ENCODE assay signal across 8 mouse cellular contexts in the genomic region with DNA sequence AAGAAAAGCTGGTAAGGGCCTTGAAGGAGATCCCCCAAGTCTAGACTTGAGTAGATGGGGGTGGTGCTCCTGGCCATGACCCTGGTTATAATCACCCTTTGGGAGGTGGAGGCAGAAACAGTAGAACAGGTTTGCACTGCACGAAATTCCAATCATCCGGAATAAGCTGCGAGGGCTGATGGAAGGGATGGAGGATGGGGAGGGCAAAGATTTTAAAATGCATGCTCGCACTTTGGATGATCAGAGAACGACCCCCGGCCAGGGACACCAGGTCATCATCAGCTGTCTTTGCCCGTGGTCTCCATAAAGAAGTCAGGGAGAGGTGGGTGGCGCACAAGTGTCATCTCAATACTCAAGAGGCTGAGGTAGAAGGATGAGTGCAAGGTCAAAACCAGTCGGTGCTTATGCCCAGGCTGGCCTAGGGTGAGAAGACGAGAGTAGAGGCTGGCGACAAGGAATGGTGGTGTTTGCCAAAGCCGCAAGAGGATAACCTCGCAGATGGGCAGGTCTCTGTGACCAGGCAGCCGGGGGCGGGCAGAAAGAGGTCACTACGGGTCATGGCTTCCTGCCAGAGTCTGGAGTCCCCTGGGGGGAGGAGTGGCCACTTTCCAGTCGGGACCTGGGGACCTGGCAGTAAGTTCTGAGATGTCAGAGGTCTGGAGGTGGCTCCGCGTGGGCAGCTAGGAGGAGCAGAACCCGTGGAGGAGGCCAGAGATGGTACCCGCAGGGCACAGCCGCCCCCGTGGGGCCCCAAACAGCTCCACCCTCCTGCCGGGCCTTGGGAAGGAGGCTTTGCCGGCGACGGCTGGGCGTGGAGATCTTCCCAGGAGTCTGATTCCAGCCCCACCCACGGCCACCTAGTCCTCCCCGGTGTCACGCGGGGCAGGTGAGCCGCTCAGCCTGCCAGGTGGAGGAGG. TPM values are rescaled to one million over a fixed set of nuclear protein-coding genes. Genes with fewer than 3 reads are reported as not detected.
DNase-seq lines count a peak whose midpoint lies in the region; ATAC-seq and TF ChIP-seq lines count a peak whose summit lies in the region.

No protein-coding gene starts in this region.

- in situ Hi-C loops in ES-E14 (cut with MboI; ENCODE audit: low sequenced_read_pairs in 2 of 2, unreplicated experiment in 2 of 2) = no loop called here

- peaks cover 15% of the 10 kb centered on the region for H3K36me3 ChIP-seq in ES-E14 (ENCODE audit: control insufficient read depth, insufficient read depth, low read length, poor library complexity, severe bottlenecking)
- peaks cover 17% of the 10 kb centered on the region for H3K36me3 ChIP-seq in forebrain, embryonic 11.5 days (ENCODE audit: control insufficient read depth, insufficient read depth, low read length)
- peaks cover 20% of the 10 kb centered on the region for H3K36me3 ChIP-seq in limb, embryonic 12.5 days
- peaks cover 18% of the 10 kb centered on the region for H3K36me3 ChIP-seq in midbrain, embryonic 15.5 days (replicated peaks)
- H3K36me3 ChIP-seq in stomach, embryonic 15.5 days = peaks cover 19% of the 10 kb centered on the region

- H3K4me3 ChIP-seq in ES-E14 (ENCODE audit: insufficient read depth in 1 of 2, low read depth in 1 of 2, low read length in 2 of 2, poor library complexity in 1 of 2, severe bottlenecking in 1 of 2) = peak overlapping the region; percentile 45 to 57
- peak overlapping the region; percentile 25 for H3K4me3 ChIP-seq in bone marrow, adult 2 months (replicated peaks; ENCODE audit: control insufficient read depth, low read depth, low read length)
- H3K4me3 ChIP-seq in forebrain, embryonic 11.5 days (ENCODE audit: low read depth, low read length) = peak overlapping the region; percentile 37
- H3K4me3 ChIP-seq in limb, embryonic 12.5 days (replicated peaks) = peak overlapping the region; percentile 41
- H3K4me3 ChIP-seq in midbrain, embryonic 15.5 days = peak overlapping the region; percentile 45
- H3K4me3 ChIP-seq in stomach, embryonic 15.5 days (replicated peaks) = peak overlapping the region; percentile 47

- WGBS in bone marrow, adult 2 months = 3% methylated on average over 33 of the region's 33 CpGs
- WGBS in forebrain, embryonic 11.5 days = 2% methylated on average over 32 of the region's 33 CpGs
- 2% methylated on average over 33 of the region's 33 CpGs for WGBS in limb, embryonic 12.5 days
- 2% methylated on average over 33 of the region's 33 CpGs for WGBS in midbrain, embryonic 15.5 days
- WGBS in stomach, embryonic 15.5 days = 2% methylated on average over 33 of the region's 33 CpGs

- H3K9ac ChIP-seq in ES-E14 (ENCODE audit: insufficient read depth, low read depth, low read length, poor library complexity, severe bottlenecking) = peak overlapping the region; percentile 71
- peak overlapping the region; percentile 30 for H3K9ac ChIP-seq in forebrain, embryonic 11.5 days (ENCODE audit: low read length)
- peak overlapping the region; percentile 65 for H3K9ac ChIP-seq in limb, embryonic 12.5 days (replicated peaks)
- peak overlapping the region; percentile 34; the same call in 1 of the 2 replicates for H3K9ac ChIP-seq in midbrain, embryonic 15.5 days
- peak overlapping the region; percentile 29; the same call in 1 of the 2 replicates for H3K9ac ChIP-seq in stomach, embryonic 15.5 days

- TF ChIP-seq CTCF in bone marrow, adult 2 months (IDR thresholded peaks at IDR 0.05; ENCODE audit: control insufficient read depth, insufficient read depth, low read length) = no peak

- peak overlapping the region; percentile 73 for H3K4me2 ChIP-seq in forebrain, embryonic 11.5 days (ENCODE audit: low read depth, low read length, severe bottlenecking)
- peak overlapping the region; percentile 67 for H3K4me2 ChIP-seq in limb, embryonic 12.5 days
- H3K4me2 ChIP-seq in midbrain, embryonic 15.5 days = peak overlapping the region; percentile 78
- H3K4me2 ChIP-seq in stomach, embryonic 15.5 days = peak overlapping the region; percentile 77

- TF ChIP-seq POLR2A in bone marrow, adult 2 months (IDR thresholded peaks at IDR 0.05; ENCODE audit: borderline replicate concordance, control insufficient read depth, low read depth, low read length) = 0 out of 2 replicates have a peak, but pooled peaks have one; percentile 32

- no peaks in the 10 kb centered on the region for H3K9me3 ChIP-seq in ES-E14 (ENCODE audit: control insufficient read depth, insufficient read depth, low read depth, low read length)
- no peaks in the 10 kb centered on the region for H3K9me3 ChIP-seq in forebrain, embryonic 11.5 days (ENCODE audit: control insufficient read depth, low read length)
- H3K9me3 ChIP-seq in limb, embryonic 12.5 days = no peaks in the 10 kb centered on the region
- H3K9me3 ChIP-seq in midbrain, embryonic 15.5 days = no peaks in the 10 kb centered on the region
- no peaks in the 10 kb centered on the region for H3K9me3 ChIP-seq in stomach, embryonic 15.5 days

- DNase-seq in ES-E14 (ENCODE audit: low read depth, low spot score) = no peak
- DNase-seq in forebrain, embryonic 11.5 days (ENCODE audit: low spot score) = peak; percentile 82
- peak; percentile 88 to 90 for DNase-seq in heart, postnatal 36 days
- DNase-seq in layer of hippocampus, postnatal 25 days (ENCODE audit: extremely low spot score in 1 of 2, low spot score in 1 of 2) = no peak

- ATAC-seq in forebrain, embryonic 11.5 days (replicated peaks; ENCODE audit: low FRiP score) = no peak
- ATAC-seq in limb, embryonic 12.5 days (ENCODE audit: insufficient number of reproducible peaks, insufficient read depth, low FRiP score, low TSS enrichment, low read depth) = no peak
- ATAC-seq in midbrain, embryonic 15.5 days (replicated peaks) = no peak
- ATAC-seq in stomach, embryonic 15.5 days (ENCODE audit: insufficient read depth, low FRiP score, low read depth) = peak; percentile 8; the same call in 1 of the 2 replicates

- peaks cover 7 to 38% of the 10 kb centered on the region in 2 experiments for H3K4me1 ChIP-seq in ES-E14 (ENCODE audit: control insufficient read depth in 2 of 2, insufficient read depth in 2 of 2, low read length in 2 of 2, poor library complexity in 1 of 2)
- H3K4me1 ChIP-seq in bone marrow, adult 2 months (ENCODE audit: control insufficient read depth, insufficient read depth, low read length) = peaks cover 27% of the 10 kb centered on the region
- H3K4me1 ChIP-seq in forebrain, embryonic 11.5 days (replicated peaks; ENCODE audit: control insufficient read depth, insufficient read depth, low read length) = peaks cover 59% of the 10 kb centered on the region
- peaks cover 87% of the 10 kb centered on the region for H3K4me1 ChIP-seq in limb, embryonic 12.5 days (replicated peaks)
- peaks cover 67% of the 10 kb centered on the region for H3K4me1 ChIP-seq in midbrain, embryonic 15.5 days
- peaks cover 89% of the 10 kb centered on the region for H3K4me1 ChIP-seq in stomach, embryonic 15.5 days

- no peaks in the 10 kb centered on the region for H3K27me3 ChIP-seq in forebrain, embryonic 11.5 days (ENCODE audit: control insufficient read depth, insufficient read depth, low read length)
- no peaks in the 10 kb centered on the region; the same call in 1 of the 2 replicates for H3K27me3 ChIP-seq in limb, embryonic 12.5 days
- H3K27me3 ChIP-seq in midbrain, embryonic 15.5 days (replicated peaks) = no peaks in the 10 kb centered on the region
- H3K27me3 ChIP-seq in stomach, embryonic 15.5 days (replicated peaks) = no peaks in the 10 kb centered on the region

- intact Hi-C loops in heart, postnatal 36 days (cut with DNase I) = no loop called here

- peak overlapping the region; percentile 88 for H3K27ac ChIP-seq in ES-E14 (ENCODE audit: insufficient read depth, low read depth, low read length, poor library complexity, severe bottlenecking)
- H3K27ac ChIP-seq in bone marrow, adult 2 months (ENCODE audit: control insufficient read depth, insufficient read depth, low read depth, low read length, poor library complexity) = peak overlapping the region; percentile 84
- H3K27ac ChIP-seq in forebrain, embryonic 11.5 days (ENCODE audit: low read depth, low read length) = peak overlapping the region; percentile 66
- peak overlapping the region; percentile 95 for H3K27ac ChIP-seq in limb, embryonic 12.5 days
- H3K27ac ChIP-seq in midbrain, embryonic 15.5 days = peak overlapping the region; percentile 92
- H3K27ac ChIP-seq in stomach, embryonic 15.5 days = peak overlapping the region; percentile 92

RNA-seq across cellular contexts. Expression of a gene that starts 5.1 kb away (rescaled TPM):
- total RNA-seq in ES-E14 (2012; rRNA removed) = 69.6 and 105 TPM in 2 replicates
- 200 and 277 TPM in 2 replicates for polyA plus RNA-seq in bone marrow, adult 2 months (2011; ENCODE audit: insufficient read depth, insufficient read length, low replicate concordance, missing spikeins)
- 82.0 and 83.4 TPM in 2 replicates for polyA plus RNA-seq in forebrain, embryonic 11.5 days (2014; fragmentation: Nextera tagmentation; extraction: Ambion mirVana)
- 10 to 100 TPM; 48.2 to 67.0 TPM for total RNA-seq in heart, postnatal 36 days (2021)
- 166 and 175 TPM in 2 replicates for polyA plus RNA-seq in limb, embryonic 12.5 days (2016; fragmentation: Nextera tagmentation; extraction: Ambion mirVana)
- 364 and 392 TPM in 2 replicates for polyA plus RNA-seq in midbrain, embryonic 15.5 days (2015; fragmentation: Nextera tagmentation; extraction: Ambion mirVana)
- 90.3 and 103 TPM in 2 replicates for polyA plus RNA-seq in stomach, embryonic 15.5 days (2015; fragmentation: Nextera tagmentation; extraction: Ambion mirVana)
- 10 to 100 TPM; 69.5 to 97.5 TPM for total RNA-seq in layer of hippocampus, postnatal 25 days (2021)

RNA-seq across cellular contexts. Expression of a gene that starts 12.0 kb away (rescaled TPM):
- 25.4 and 31.2 TPM in 2 replicates for total RNA-seq in ES-E14 (2012; rRNA removed)
- 8.8 and 23.7 TPM in 2 replicates for polyA plus RNA-seq in bone marrow, adult 2 months (2011; ENCODE audit: insufficient read depth, insufficient read length, low replicate concordance, missing spikeins)
- polyA plus RNA-seq in forebrain, embryonic 11.5 days (2014; fragmentation: Nextera tagmentation; extraction: Ambion mirVana) = 6.4 and 8.3 TPM in 2 replicates
- 1 to 10 TPM; 4.4 to 4.6 TPM for total RNA-seq in heart, postnatal 36 days (2021)
- 9.1 and 9.5 TPM in 2 replicates for polyA plus RNA-seq in limb, embryonic 12.5 days (2016; fragmentation: Nextera tagmentation; extraction: Ambion mirVana)
- polyA plus RNA-seq in midbrain, embryonic 15.5 days (2015; fragmentation: Nextera tagmentation; extraction: Ambion mirVana) = 13.3 and 14.7 TPM in 2 replicates
- polyA plus RNA-seq in stomach, embryonic 15.5 days (2015; fragmentation: Nextera tagmentation; extraction: Ambion mirVana) = 17.5 and 19.7 TPM in 2 replicates
- 1 to 10 TPM; 5.8 to 6.2 TPM for total RNA-seq in layer of hippocampus, postnatal 25 days (2021)

RNA-seq across cellular contexts. Expression of a gene that starts 12.6 kb away (rescaled TPM):
- 38.3 and 42.6 TPM in 2 replicates for total RNA-seq in ES-E14 (2012; rRNA removed)
- 36.0 and 53.2 TPM in 2 replicates for polyA plus RNA-seq in bone marrow, adult 2 months (2011; ENCODE audit: insufficient read depth, insufficient read length, low replicate concordance, missing spikeins)
- polyA plus RNA-seq in forebrain, embryonic 11.5 days (2014; fragmentation: Nextera tagmentation; extraction: Ambion mirVana) = 58.3 and 66.4 TPM in 2 replicates
- 100 to 1,000 TPM in 1 of 2 experiments, 10 to 100 TPM in 1; 99.9 to 117 TPM for total RNA-seq in heart, postnatal 36 days (2021)
- polyA plus RNA-seq in limb, embryonic 12.5 days (2016; fragmentation: Nextera tagmentation; extraction: Ambion mirVana) = 30.6 and 38.0 TPM in 2 replicates
- 29.5 and 29.9 TPM in 2 replicates for polyA plus RNA-seq in midbrain, embryonic 15.5 days (2015; fragmentation: Nextera tagmentation; extraction: Ambion mirVana)
- polyA plus RNA-seq in stomach, embryonic 15.5 days (2015; fragmentation: Nextera tagmentation; extraction: Ambion mirVana) = 16.0 and 19.8 TPM in 2 replicates
- total RNA-seq in layer of hippocampus, postnatal 25 days (2021) = 10 to 100 TPM; 61.4 to 82.4 TPM

RNA-seq across cellular contexts. Expression of a gene that starts 18.6 kb away (rescaled TPM):
- total RNA-seq in ES-E14 (2012; rRNA removed) = 2.7 and 3.4 TPM in 2 replicates
- 0.70 TPM in 1 of 2 replicates, not detected in the other for polyA plus RNA-seq in bone marrow, adult 2 months (2011; ENCODE audit: insufficient read depth, insufficient read length, low replicate concordance, missing spikeins)
- polyA plus RNA-seq in forebrain, embryonic 11.5 days (2014; fragmentation: Nextera tagmentation; extraction: Ambion mirVana) = 48.8 and 50.7 TPM in 2 replicates
- total RNA-seq in heart, postnatal 36 days (2021) = 1 to 10 TPM in 1 of 2 experiments, under 1 TPM in 1; 0.75 to 1.1 TPM
- polyA plus RNA-seq in limb, embryonic 12.5 days (2016; fragmentation: Nextera tagmentation; extraction: Ambion mirVana) = 60.3 and 62.2 TPM in 2 replicates
- 53.4 and 54.6 TPM in 2 replicates for polyA plus RNA-seq in midbrain, embryonic 15.5 days (2015; fragmentation: Nextera tagmentation; extraction: Ambion mirVana)
- polyA plus RNA-seq in stomach, embryonic 15.5 days (2015; fragmentation: Nextera tagmentation; extraction: Ambion mirVana) = 15.7 TPM in 2 replicates
- total RNA-seq in layer of hippocampus, postnatal 25 days (2021) = 10 to 100 TPM; 11.9 to 12.7 TPM

RNA-seq across cellular contexts. Expression of a gene that starts 20.1 kb away (rescaled TPM):
- total RNA-seq in ES-E14 (2012; rRNA removed) = 20.9 and 41.0 TPM in 2 replicates
- 3.4 and 3.7 TPM in 2 replicates for polyA plus RNA-seq in bone marrow, adult 2 months (2011; ENCODE audit: insufficient read depth, insufficient read length, low replicate concordance, missing spikeins)
- 10.4 and 15.0 TPM in 2 replicates for polyA plus RNA-seq in forebrain, embryonic 11.5 days (2014; fragmentation: Nextera tagmentation; extraction: Ambion mirVana)
- 1 to 10 TPM; 2.0 to 4.7 TPM for total RNA-seq in heart, postnatal 36 days (2021)
- polyA plus RNA-seq in limb, embryonic 12.5 days (2016; fragmentation: Nextera tagmentation; extraction: Ambion mirVana) = 4.9 and 5.6 TPM in 2 replicates
- polyA plus RNA-seq in midbrain, embryonic 15.5 days (2015; fragmentation: Nextera tagmentation; extraction: Ambion mirVana) = 65.7 and 66.9 TPM in 2 replicates
- polyA plus RNA-seq in stomach, embryonic 15.5 days (2015; fragmentation: Nextera tagmentation; extraction: Ambion mirVana) = 5.1 and 6.7 TPM in 2 replicates
- total RNA-seq in layer of hippocampus, postnatal 25 days (2021) = 100 to 1,000 TPM; 399 to 401 TPM

Comparison
In these comparisons a context has a peak if more than half of its experiments do, and no peak if none do; other contexts are left out.
1. DNase-seq: peak in forebrain, embryonic 11.5 days (single experiment) and heart, postnatal 36 days (2 of 2); none in ES-E14 (single experiment) and layer of hippocampus, postnatal 25 days (0 of 2).
2. Peak in every context shown above with its lines, with median percentiles within 50 percentile points of each other: H3K27ac ChIP-seq, H3K4me3 ChIP-seq, H3K9ac ChIP-seq and H3K4me2 ChIP-seq.